Mouse (Mus musculus): ENCODE results near the gene H2afy2.

DNA sequence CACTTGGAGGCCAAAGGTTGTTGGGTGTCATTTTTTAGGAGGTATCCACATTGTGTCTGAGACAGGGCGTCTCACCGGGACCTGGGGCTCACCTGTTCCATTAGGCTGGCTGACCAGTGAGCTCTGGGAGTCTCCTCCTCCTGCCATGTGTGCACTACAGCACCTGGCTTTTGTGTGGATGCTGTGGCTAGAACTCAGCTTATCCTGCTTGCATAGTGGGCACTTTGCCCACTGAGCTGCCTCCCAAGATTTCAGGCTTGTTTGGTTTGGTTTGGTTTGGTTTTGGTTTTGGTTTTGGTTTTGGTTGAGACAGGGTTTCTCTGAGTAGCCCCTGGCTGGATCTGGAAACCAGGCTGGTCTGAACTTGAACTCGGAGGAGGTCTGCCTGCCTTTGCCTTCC lies 61.7 kb downstream of the H2afy2 start:
- TF ChIP-seq CTCF (IDR thresholded peaks at IDR 0.05; ENCODE audit: low read depth) (no peak), EP300 (IDR thresholded peaks at IDR 0.05; ENCODE audit: low read depth) (no peak)
